Mouse (Mus musculus) spleen, postnatal 36 days (tissue): ENCODE measurements around the gene Gm8251.
"Not testable (repeated sequence)": the region's sequence is repeated elsewhere in the genome, so short reads cannot be mapped to it uniquely, and the experiment has no call there.

ENCODE experiments used
- DNase-seq, 2 experiments: peaks; one replicate each; pipeline ENCODE4 v3.0.0; 2022; ENCODE audit warnings: low spot score in 2 of 2, mixed read lengths in 1 of 2

Gm8251 gene

GRCm38 (mm10) chr1:44061836-44062235 lies at the start of gene Gm8251:
Gene Gm8251, minus strand, starts transcription at chr1:44061936.
- no peak for DNase-seq

GRCm38 (mm10) chr1:44102939-44103338 lies 41.2 kb upstream of the Gm8251 start:
- no peak for DNase-seq

- DNase-seq, result peak; percentile 94
Measured at GRCm38 (mm10) chr1:44102259-44102717, 40.6 kb upstream of the Gm8251 start, which contains the start of gene Tex30. Gene Tex30, minus strand, starts transcription at chr1:44102441.

- peak; percentile 40 to 53 for DNase-seq
Measured at GRCm38 (mm10) chr1:44101448-44102225, 39.9 kb upstream of the Gm8251 start.

- DNase-seq, result peak; percentile 46 to 65
Measured at GRCm38 (mm10) chr1:44064625-44065024, 2.9 kb upstream of the Gm8251 start.

GRCm38 (mm10) chr1:44063439-44063838 lies 1.7 kb upstream of the Gm8251 start:
- no peak for DNase-seq

- no peak for DNase-seq
Measured at GRCm38 (mm10) chr1:44057805-44058204, 3.9 kb downstream of the Gm8251 start.

- DNase-seq, result no peak
Measured at GRCm38 (mm10) chr1:44046556-44046955, 15.2 kb downstream of the Gm8251 start.

GRCm38 (mm10) chr1:44045689-44046088 lies 16.0 kb downstream of the Gm8251 start:
- not testable (repeated sequence) for DNase-seq

GRCm38 (mm10) chr1:44042555-44042915 lies 19.2 kb downstream of the Gm8251 start:
- DNase-seq, result no peak

GRCm38 (mm10) chr1:44041797-44042554 lies 19.8 kb downstream of the Gm8251 start:
- DNase-seq, result peak; percentile 77 to 78

GRCm38 (mm10) chr1:44032948-44033347 lies 28.8 kb downstream of the Gm8251 start:
- DNase-seq, result no peak

- DNase-seq, result no peak
Measured at GRCm38 (mm10) chr1:44032213-44032612, 29.5 kb downstream of the Gm8251 start.

GRCm38 (mm10) chr1:44027651-44028050 lies 34.1 kb downstream of the Gm8251 start:
- no peak for DNase-seq

GRCm38 (mm10) chr1:44022656-44023055 lies 39.1 kb downstream of the Gm8251 start:
- DNase-seq, result no peak

GRCm38 (mm10) chr1:44019934-44020333 lies 41.8 kb downstream of the Gm8251 start, which contains the start of gene Mettl21c:
Gene Mettl21c, minus strand, starts transcription at chr1:44020034.
- DNase-seq, result no peak

GRCm38 (mm10) chr1:44015556-44015955 lies 46.2 kb downstream of the Gm8251 start:
- DNase-seq, result no peak
